Mouse (Mus musculus) liver, adult (tissue): ENCODE data around the gene Gm20479.

Experiments
- GATA4 ChIP-seq: IDR thresholded peaks from 2 replicates; pipeline ENCODE4 v1.6.1; 2014; ENCODE audit warnings: mild to moderate bottlenecking, low read length; ENCODE audit not compliant: insufficient replicate concordance

The Gm20479 gene

GRCm38 (mm10) chr7:27381009-27381408 is 23.8 kb upstream of the Gm20479 start:
- no peak for TF ChIP-seq GATA4

DNA sequence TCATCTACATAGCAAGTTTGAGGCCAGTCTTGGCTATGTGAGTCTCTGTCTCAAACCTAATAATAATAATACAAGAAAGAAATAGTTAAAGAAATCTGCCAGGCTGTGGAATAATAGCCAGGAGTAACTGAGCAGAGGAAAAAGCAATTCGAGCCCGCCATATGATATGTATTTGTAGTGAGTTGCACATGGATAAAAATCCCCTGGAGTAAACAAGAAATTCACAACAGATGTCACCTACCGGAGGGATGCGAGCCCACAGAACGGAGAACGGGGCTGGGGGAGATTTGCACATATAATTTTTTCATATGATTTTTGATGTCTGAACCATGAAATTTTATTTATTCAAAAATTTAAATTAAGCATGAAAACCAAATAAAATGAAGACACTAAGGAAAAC is 22.6 kb upstream of the Gm20479 start:
- TF ChIP-seq GATA4: no peak

GRCm38 (mm10) chr7:27378431-27378830 is 21.2 kb upstream of the Gm20479 start:
- no peak for TF ChIP-seq GATA4

GRCm38 (mm10) chr7:27375274-27375673 is 18.1 kb upstream of the Gm20479 start:
- TF ChIP-seq GATA4: no peak

DNA sequence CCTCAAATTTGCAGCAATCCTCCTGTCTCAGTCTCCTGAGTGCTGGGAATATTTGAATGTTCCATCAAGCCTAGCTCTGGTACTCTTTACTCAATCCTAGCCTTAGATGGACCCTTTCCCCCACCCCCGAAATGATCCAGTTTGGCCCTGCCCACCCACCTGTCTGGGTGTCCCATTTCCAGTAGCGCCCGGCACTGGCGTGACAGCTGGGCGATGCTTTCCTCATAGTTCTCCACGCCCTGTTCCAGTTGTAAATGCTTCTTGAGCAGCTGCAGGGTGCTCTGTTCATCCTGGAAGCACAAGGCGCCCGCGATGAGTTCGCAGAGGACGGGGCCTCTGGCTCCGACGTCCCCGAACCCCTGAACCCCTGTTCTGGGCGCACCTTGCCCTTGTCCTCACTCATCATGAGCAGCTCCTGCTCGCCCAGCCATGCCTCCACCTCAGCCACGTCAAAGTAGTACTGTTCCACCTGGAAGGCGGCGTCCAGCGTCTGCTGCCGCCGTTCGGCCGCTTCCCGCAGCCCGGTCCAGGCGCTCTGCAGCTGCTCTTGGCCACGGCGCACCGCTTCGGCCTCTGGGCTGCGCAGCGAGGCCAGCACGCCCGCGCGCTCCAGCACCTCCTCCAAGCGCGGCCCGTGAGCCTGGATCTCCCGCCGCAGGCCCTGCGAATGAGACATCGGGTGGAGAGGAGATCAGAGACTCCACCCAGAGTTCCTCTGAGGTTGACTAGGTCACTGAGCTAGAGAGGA is 14.7 kb upstream of the Gm20479 start:
- no peak for TF ChIP-seq GATA4

DNA sequence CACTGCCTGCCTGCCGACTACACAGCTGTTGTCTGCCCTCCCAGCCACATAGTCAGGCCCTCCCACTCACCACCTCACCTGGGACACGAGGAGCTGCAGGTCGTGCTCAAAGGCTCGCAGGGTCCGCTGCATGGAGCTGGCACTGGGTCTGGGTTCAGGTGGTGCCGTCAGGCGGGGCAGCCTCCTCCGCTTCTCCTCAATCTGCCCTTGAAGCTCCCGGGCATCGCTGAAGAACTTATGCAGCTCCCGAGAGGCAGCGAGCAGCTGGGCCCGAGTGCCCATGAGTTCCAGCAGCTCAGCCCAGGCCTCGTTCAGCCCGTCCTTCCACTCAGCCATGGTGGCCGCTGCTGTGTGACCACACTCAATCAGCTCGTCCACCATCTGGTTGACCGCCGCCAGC is 11.9 kb upstream of the Gm20479 start:
- no peak for TF ChIP-seq GATA4

DNA sequence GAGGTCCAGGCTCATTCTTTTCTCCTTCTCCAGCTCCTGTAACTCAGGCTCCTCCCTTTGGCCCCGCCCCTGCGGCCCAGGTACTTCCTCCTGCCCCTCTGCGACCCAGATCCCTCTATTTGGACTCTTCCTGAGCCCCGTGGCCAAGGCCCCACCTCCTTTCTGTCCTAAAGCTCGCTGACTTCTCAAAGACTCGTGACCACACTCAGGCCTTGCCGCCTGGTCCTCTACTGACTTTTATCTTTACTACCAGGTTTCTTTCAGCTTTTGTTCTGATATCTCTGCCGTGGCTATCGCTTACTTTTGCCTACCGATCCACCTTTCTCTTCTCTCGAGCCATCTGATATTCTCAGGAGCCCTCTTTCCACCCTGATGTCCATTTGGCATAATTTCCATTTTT is 10.8 kb upstream of the Gm20479 start:
- no peak for TF ChIP-seq GATA4

GRCm38 (mm10) chr7:27366082-27366844 is 9.0 kb upstream of the Gm20479 start:
- no peak for TF ChIP-seq GATA4

DNA sequence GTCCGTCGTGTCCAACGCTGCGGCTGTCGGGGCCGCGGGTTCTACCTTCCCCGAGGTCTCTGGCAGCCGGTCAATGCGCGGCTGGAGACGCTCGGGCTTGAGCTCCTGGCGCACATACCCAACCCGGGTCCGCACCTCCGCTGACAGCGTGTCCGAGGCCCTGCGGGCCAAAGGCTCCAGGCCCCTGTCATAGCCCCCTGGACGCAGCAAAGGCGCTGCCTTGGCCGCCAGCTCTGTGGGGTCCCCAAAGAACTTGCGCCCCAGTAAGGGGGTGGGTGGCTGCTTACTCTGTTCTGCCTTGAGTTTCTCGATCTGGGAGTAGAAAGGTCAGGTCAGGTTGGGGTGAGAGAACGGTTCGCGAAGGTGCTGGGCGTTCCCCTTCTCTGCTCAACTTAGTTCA is 7.2 kb upstream of the Gm20479 start:
- no peak for TF ChIP-seq GATA4

- no peak for TF ChIP-seq GATA4
Measured at GRCm38 (mm10) chr7:27361283-27361946, 4.2 kb upstream of the Gm20479 start.

- no peak for TF ChIP-seq GATA4
Measured at GRCm38 (mm10) chr7:27360749-27361148, 3.5 kb upstream of the Gm20479 start.

DNA sequence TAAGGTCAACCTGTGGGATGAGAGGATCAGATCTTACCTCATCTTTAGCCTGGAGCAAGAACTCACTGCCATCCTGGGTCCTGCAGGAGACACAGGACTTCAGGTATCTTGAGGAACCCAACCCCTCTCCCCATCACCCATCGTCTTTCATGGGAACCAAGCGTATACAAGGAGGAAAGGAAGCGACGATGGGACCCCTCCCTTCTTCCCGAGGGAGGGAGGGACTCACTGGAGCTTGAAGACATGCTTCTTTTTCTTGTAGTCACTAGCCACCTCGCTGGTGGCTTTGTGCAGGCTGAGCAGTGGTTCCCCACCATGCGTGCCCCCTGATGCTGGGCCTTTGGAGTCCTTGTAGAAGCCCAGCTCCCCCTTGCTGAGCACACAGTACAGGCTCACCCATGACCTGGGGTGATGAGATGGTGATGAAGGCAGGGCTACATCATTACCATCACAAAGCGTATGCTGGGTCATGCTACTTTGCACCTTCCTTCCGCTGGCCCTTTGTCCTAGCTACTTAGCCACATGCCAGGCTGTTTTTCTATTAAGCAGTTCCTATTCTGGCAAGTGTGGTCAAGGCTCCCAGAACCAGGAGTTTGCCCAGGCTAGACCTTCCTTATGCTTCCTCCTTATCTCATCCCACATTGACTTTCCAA is 2.6 kb upstream of the Gm20479 start:
- TF ChIP-seq GATA4: no peak

- TF ChIP-seq GATA4: no peak
Measured at GRCm38 (mm10) chr7:27359162-27359561, 1.9 kb upstream of the Gm20479 start.

DNA sequence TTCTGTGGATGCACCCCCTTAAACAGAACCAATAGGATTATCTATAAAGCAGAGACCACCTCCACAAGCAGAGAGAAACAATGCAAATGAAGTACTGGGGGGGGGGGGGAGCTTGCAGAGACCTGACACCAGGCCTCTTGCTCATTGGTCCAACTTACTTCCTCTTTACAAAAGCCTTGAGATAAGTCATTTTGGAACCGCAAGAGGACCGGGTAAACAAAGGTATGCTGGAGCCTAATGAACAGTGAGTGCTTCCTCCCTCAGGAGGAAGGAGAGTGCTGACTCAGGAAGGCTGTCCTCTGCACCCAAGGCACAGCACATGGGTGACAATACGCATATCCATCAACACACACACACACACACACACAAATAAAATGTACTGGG is 368 bp upstream of the Gm20479 start:
- TF ChIP-seq GATA4: no peak

- no peak for TF ChIP-seq GATA4
Measured at GRCm38 (mm10) chr7:27356248-27356647, 971 bp downstream of the Gm20479 start.
